In genomic region chr2:80314201-80314600, GRCm38 (mm10) we compare ENCODE assay signal across 24 mouse cellular contexts. TPM values are rescaled to one million over a fixed set of nuclear protein-coding genes. Genes with fewer than 3 reads are reported as not detected.
DNase-seq lines count a peak whose midpoint lies in the region; ATAC-seq and TF ChIP-seq lines count a peak whose summit lies in the region.
"Had no signal": no experiment of that assay in that cellular context is flagged by ENCODE, and none has a peak within 500 bp of the region (broad histone marks: within the 10 kb centered on the region; RNA-seq: fewer than 3 reads in every experiment).

No protein-coding gene starts in this region.

- peaks cover 0 to 22% of the 10 kb centered on the region in 2 experiments; a peak in 3 of 4 replicates for H3K4me1 ChIP-seq in heart, embryonic 14.5 days (ENCODE audit: control insufficient read depth in 2 of 2, insufficient read depth in 2 of 2, low read length in 2 of 2)
- H3K4me1 ChIP-seq in heart, embryonic 11.5 days (ENCODE audit: control insufficient read depth, insufficient read depth, low read length), result no peaks in the 10 kb centered on the region
- peaks cover 18% of the 10 kb centered on the region for H3K4me1 ChIP-seq in liver, embryonic 13.5 days (replicated peaks)
- H3K4me1 ChIP-seq in liver, embryonic 11.5 days (replicated peaks; ENCODE audit: control insufficient read depth, insufficient read depth, low read length), result no peaks in the 10 kb centered on the region
- H3K4me1 ChIP-seq in MEL (ENCODE audit: control insufficient read depth in 1 of 2, insufficient read depth in 2 of 2, low read length in 2 of 2), result peaks cover 9 to 10% of the 10 kb centered on the region in 2 experiments; a peak in 3 of 4 replicates
- H3K4me1 ChIP-seq in forebrain, embryonic 11.5 days (replicated peaks; ENCODE audit: control insufficient read depth, insufficient read depth, low read length), result no peaks in the 10 kb centered on the region

- no peak for DNase-seq in liver, embryonic 13.5 days
- DNase-seq in liver, embryonic 11.5 days (ENCODE audit: low spot score), result no peak
- peak; percentile 54 for DNase-seq in MEL (ENCODE audit: low read depth, low spot score)
- DNase-seq in forebrain, embryonic 11.5 days (ENCODE audit: low spot score), result no peak
- DNase-seq in thymus, postnatal 4 days, result no peak
- DNase-seq: cerebellum, adult 11 months; heart, adult 11 months; heart, postnatal 36 days; kidney, adult 18-20 months; right cerebral cortex, postnatal 4 days; thymus, adult 2 months had no signal

- no peak overlapping the region for H3K9ac ChIP-seq in heart, embryonic 14.5 days (ENCODE audit: low read length)
- no peak overlapping the region for H3K9ac ChIP-seq in heart, embryonic 11.5 days (ENCODE audit: low read depth, low read length)
- no peak overlapping the region for H3K9ac ChIP-seq in liver, embryonic 13.5 days
- H3K9ac ChIP-seq in liver, embryonic 11.5 days (ENCODE audit: low read depth, low read length), result no peak overlapping the region
- H3K9ac ChIP-seq in MEL (ENCODE audit: control insufficient read depth, low read depth, low read length, poor library complexity, severe bottlenecking), result peak overlapping the region; percentile 56
- H3K9ac ChIP-seq in forebrain, embryonic 11.5 days (ENCODE audit: low read length), result no peak overlapping the region

- 0 out of 2 replicates have a peak overlapping the region, but pooled peaks have one; percentile 77 for H3K4me2 ChIP-seq in heart, embryonic 14.5 days (ENCODE audit: low read length)
- H3K4me2 ChIP-seq in heart, embryonic 11.5 days, result no peak overlapping the region
- H3K4me2 ChIP-seq in liver, embryonic 13.5 days, result peak overlapping the region; percentile 10; the same call in 1 of the 2 replicates
- H3K4me2 ChIP-seq in liver, embryonic 11.5 days, result no peak overlapping the region
- H3K4me2 ChIP-seq in forebrain, embryonic 11.5 days (ENCODE audit: low read depth, low read length, severe bottlenecking), result no peak overlapping the region

- H3K27ac ChIP-seq in heart, embryonic 14.5 days (replicated peaks in 1 of 2; ENCODE audit: control insufficient read depth in 1 of 2, insufficient read depth in 1 of 2, low read depth in 2 of 2, low read length in 2 of 2), result no peak overlapping the region
- no peak overlapping the region for H3K27ac ChIP-seq in heart, embryonic 11.5 days (ENCODE audit: low read depth, low read length)
- no peak overlapping the region for H3K27ac ChIP-seq in liver, embryonic 13.5 days
- H3K27ac ChIP-seq in liver, embryonic 11.5 days (ENCODE audit: low read depth, low read length), result no peak overlapping the region
- peak overlapping the region; percentile 96 for H3K27ac ChIP-seq in MEL (ENCODE audit: control insufficient read depth, low read depth, low read length)
- peak overlapping the region; percentile 79 for H3K27ac ChIP-seq in macrophage
- no peak overlapping the region for H3K27ac ChIP-seq in forebrain, embryonic 11.5 days (ENCODE audit: low read depth, low read length)
- H3K27ac ChIP-seq: embryonic facial prominence, embryonic 12.5 days; forebrain, embryonic 13.5 days had no signal

- no peak for TF ChIP-seq CTCF in MEL (IDR thresholded peaks at IDR 0.05 in 2 of 3, conservative IDR thresholded peaks at IDR 0.05 in 1 of 3; ENCODE audit: control insufficient read depth in 1 of 3, insufficient read depth in 1 of 3, low read depth in 2 of 3, low read length in 3 of 3, poor library complexity in 1 of 3, severe bottlenecking in 1 of 3)

- no peak for ATAC-seq in heart, embryonic 14.5 days (ENCODE audit: insufficient number of reproducible peaks, insufficient read depth, low FRiP score, low read depth)
- no peak for ATAC-seq in heart, embryonic 11.5 days (replicated peaks; ENCODE audit: insufficient number of reproducible peaks, low FRiP score, low TSS enrichment)
- ATAC-seq in liver, embryonic 13.5 days (ENCODE audit: low read depth), result no peak
- no peak for ATAC-seq in liver, embryonic 11.5 days (replicated peaks; ENCODE audit: low FRiP score)
- ATAC-seq in forebrain, embryonic 11.5 days (replicated peaks; ENCODE audit: low FRiP score), result no peak

- 54% methylated on average over 1 of the region's 1 CpGs for WGBS in heart, embryonic 14.5 days
- 46% methylated on average over 1 of the region's 1 CpGs for WGBS in heart, embryonic 11.5 days (ENCODE audit: insufficient replicate concordance)
- WGBS in liver, embryonic 13.5 days (ENCODE audit: insufficient replicate concordance), result 45% methylated on average over 1 of the region's 1 CpGs
- WGBS in liver, embryonic 11.5 days, result 66% methylated on average over 1 of the region's 1 CpGs
- 19% methylated on average over 1 of the region's 1 CpGs for WGBS in macrophage (ENCODE audit: missing documents)
- WGBS in forebrain, embryonic 11.5 days, result 69% methylated on average over 1 of the region's 1 CpGs

- H3K27me3 ChIP-seq in heart, embryonic 14.5 days (ENCODE audit: control insufficient read depth, insufficient read depth, low read length), result no peaks in the 10 kb centered on the region
- no peaks in the 10 kb centered on the region for H3K27me3 ChIP-seq in heart, embryonic 11.5 days (ENCODE audit: control insufficient read depth, insufficient read depth, low read length)
- no peaks in the 10 kb centered on the region for H3K27me3 ChIP-seq in liver, embryonic 13.5 days
- H3K27me3 ChIP-seq in liver, embryonic 11.5 days (replicated peaks; ENCODE audit: control insufficient read depth, insufficient read depth, low read length), result no peaks in the 10 kb centered on the region
- no peaks in the 10 kb centered on the region for H3K27me3 ChIP-seq in MEL (ENCODE audit: control insufficient read depth in 1 of 2, insufficient read depth in 2 of 2, low read length in 2 of 2)
- H3K27me3 ChIP-seq in forebrain, embryonic 11.5 days (ENCODE audit: control insufficient read depth, insufficient read depth, low read length), result no peaks in the 10 kb centered on the region
- H3K27me3 ChIP-seq: embryonic facial prominence, embryonic 12.5 days; Patski had no signal

- TF ChIP-seq RAD21 in MEL (IDR thresholded peaks at IDR 0.05; ENCODE audit: low read depth, low read length), result no peak

- peaks cover 15% of the 10 kb centered on the region for H3K36me3 ChIP-seq in heart, embryonic 14.5 days (ENCODE audit: control insufficient read depth, insufficient read depth, low read length)
- H3K36me3 ChIP-seq in heart, embryonic 11.5 days (ENCODE audit: control insufficient read depth, insufficient read depth, low read length), result no peaks in the 10 kb centered on the region
- H3K36me3 ChIP-seq in liver, embryonic 13.5 days, result no peaks in the 10 kb centered on the region
- no peaks in the 10 kb centered on the region for H3K36me3 ChIP-seq in liver, embryonic 11.5 days (ENCODE audit: control insufficient read depth, insufficient read depth, low read length)
- H3K36me3 ChIP-seq in MEL (ENCODE audit: control insufficient read depth in 1 of 2, insufficient read depth in 2 of 2, low read length in 2 of 2) (peaks cover 0 to 41% of the 10 kb centered on the region in 2 experiments; a peak in 2 of 4 replicates), macrophage (ENCODE audit: inconsistent target) (no peaks in the 10 kb centered on the region)
- no peaks in the 10 kb centered on the region for H3K36me3 ChIP-seq in forebrain, embryonic 11.5 days (ENCODE audit: control insufficient read depth, insufficient read depth, low read length)

- H3K9me3 ChIP-seq in heart, embryonic 14.5 days (ENCODE audit: control insufficient read depth, low read length), result no peaks in the 10 kb centered on the region
- H3K9me3 ChIP-seq in heart, embryonic 11.5 days (replicated peaks; ENCODE audit: control insufficient read depth, low read length), result no peaks in the 10 kb centered on the region
- H3K9me3 ChIP-seq in liver, embryonic 13.5 days (replicated peaks), result no peaks in the 10 kb centered on the region
- no peaks in the 10 kb centered on the region for H3K9me3 ChIP-seq in liver, embryonic 11.5 days (ENCODE audit: control insufficient read depth, low read length)
- H3K9me3 ChIP-seq in MEL (replicated peaks; ENCODE audit: insufficient read depth, low read length), result no peaks in the 10 kb centered on the region
- H3K9me3 ChIP-seq in forebrain, embryonic 11.5 days (ENCODE audit: control insufficient read depth, low read length), result no peaks in the 10 kb centered on the region
- H3K9me3 ChIP-seq: embryonic facial prominence, embryonic 12.5 days; forebrain, embryonic 13.5 days; midbrain, embryonic 10.5 days had no signal

- H3K79me2 ChIP-seq in MEL (ENCODE audit: control insufficient read depth, insufficient read depth, low read length, poor library complexity) (peaks cover 14% of the 10 kb centered on the region), macrophage (ENCODE audit: inconsistent target) (peaks cover 8% of the 10 kb centered on the region; the same call in 1 of the 2 replicates)

- TF ChIP-seq POLR2A in MEL (IDR thresholded peaks at IDR 0.05; ENCODE audit: control insufficient read depth in 1 of 2, insufficient read depth in 1 of 2, low read depth in 1 of 2, low read length in 2 of 2, poor library complexity in 1 of 2), result no peak

- no peak overlapping the region for H3K4me3 ChIP-seq in heart, embryonic 14.5 days (ENCODE audit: control insufficient read depth in 1 of 2, insufficient read depth in 1 of 2, low read depth in 1 of 2, low read length in 2 of 2)
- H3K4me3 ChIP-seq in heart, embryonic 11.5 days (ENCODE audit: low read depth, low read length), result no peak overlapping the region
- H3K4me3 ChIP-seq in liver, embryonic 13.5 days (replicated peaks), result no peak overlapping the region
- H3K4me3 ChIP-seq in liver, embryonic 11.5 days (ENCODE audit: low read depth, low read length), result no peak overlapping the region
- H3K4me3 ChIP-seq in MEL (ENCODE audit: control insufficient read depth in 1 of 2, insufficient read depth in 1 of 2, low read depth in 2 of 2, low read length in 2 of 2) (peak overlapping the region; percentile 29 to 44), macrophage (ENCODE audit: inconsistent target) (peak overlapping the region; percentile 40)
- no peak overlapping the region for H3K4me3 ChIP-seq in forebrain, embryonic 11.5 days (ENCODE audit: low read depth, low read length)

- TF ChIP-seq EP300 in MEL (IDR thresholded peaks at IDR 0.05; ENCODE audit: low read depth in 1 of 2, low read length in 2 of 2), result no peak

RNA-seq across cellular contexts. Expression of gene Dnajc10, which starts 1.1 kb away (rescaled TPM):
- polyA plus RNA-seq in heart, embryonic 14.5 days (2014; fragmentation: Nextera tagmentation; extraction: Ambion mirVana), result 56.9 and 57.4 TPM in 2 replicates
- 63.7 and 75.8 TPM in 2 replicates for polyA plus RNA-seq in heart, embryonic 11.5 days (2014; fragmentation: Nextera tagmentation; extraction: Ambion mirVana)
- polyA plus RNA-seq in liver, embryonic 13.5 days (2015; fragmentation: Nextera tagmentation; extraction: Ambion mirVana), result 19.3 and 25.4 TPM in 2 replicates
- 42.6 and 53.1 TPM in 2 replicates for polyA plus RNA-seq in liver, embryonic 11.5 days (2014; fragmentation: Nextera tagmentation; extraction: Ambion mirVana)
- 53.9 and 65.4 TPM in 2 replicates for total RNA-seq in MEL (2012; rRNA removed)
- polyA plus RNA-seq in MEL (2012; ENCODE audit: insufficient read depth in 1 of 2, insufficient read length in 2 of 2, low read depth in 1 of 2, low replicate concordance in 2 of 2, missing spikeins in 1 of 2), result 10 to 100 TPM; 35.9 to 51.8 TPM
- 100 to 1,000 TPM in 1 of 26 experiments, 10 to 100 TPM in 25; 27.2 to 109 (median 57.9) TPM for total RNA-seq in macrophage (2018; cell fraction: chromatin; rRNA removed)
- 10 to 100 TPM; 31.1 to 55.3 (median 41.9) TPM for total RNA-seq in macrophage (2018; cell fraction: cytosol; rRNA removed)
- total RNA-seq in macrophage (2018; cell fraction: nucleus; rRNA removed), result 10 to 100 TPM; 36.9 to 81.8 (median 62.8) TPM
- 29.4 to 43.2 TPM (median 36.8 TPM) in 3 replicates for polyA plus RNA-seq in macrophage (2018)
- polyA plus RNA-seq in forebrain, embryonic 11.5 days (2014; fragmentation: Nextera tagmentation; extraction: Ambion mirVana), result 83.3 and 88.6 TPM in 2 replicates

RNA-seq across cellular contexts. Expression of gene Prdx6b, which starts 21.9 kb away (rescaled TPM):
- polyA plus RNA-seq in heart, embryonic 14.5 days (2014; fragmentation: Nextera tagmentation; extraction: Ambion mirVana), result not detected in 2 replicates
- 0.07 TPM in 1 of 2 replicates, not detected in the other for polyA plus RNA-seq in heart, embryonic 11.5 days (2014; fragmentation: Nextera tagmentation; extraction: Ambion mirVana)
- polyA plus RNA-seq in liver, embryonic 13.5 days (2015; fragmentation: Nextera tagmentation; extraction: Ambion mirVana), result not detected in 2 replicates
- not detected in 2 replicates for polyA plus RNA-seq in liver, embryonic 11.5 days (2014; fragmentation: Nextera tagmentation; extraction: Ambion mirVana)
- not detected in 2 replicates for total RNA-seq in MEL (2012; rRNA removed)
- polyA plus RNA-seq in MEL (2012; ENCODE audit: insufficient read depth in 1 of 2, insufficient read length in 2 of 2, low read depth in 1 of 2, low replicate concordance in 2 of 2, missing spikeins in 1 of 2), result not detected
- total RNA-seq in macrophage (2018; cell fraction: chromatin; rRNA removed), result not detected
- not detected for total RNA-seq in macrophage (2018; cell fraction: cytosol; rRNA removed)
- total RNA-seq in macrophage (2018; cell fraction: nucleus; rRNA removed), result not detected
- not detected in 3 replicates for polyA plus RNA-seq in macrophage (2018)
- not detected in 2 replicates for polyA plus RNA-seq in forebrain, embryonic 11.5 days (2014; fragmentation: Nextera tagmentation; extraction: Ambion mirVana)
- total RNA-seq: heart, postnatal 36 days; left cerebral cortex, adult 18-20 months; monocyte, adult 5-6 weeks had no signal
- polyA plus RNA-seq: embryonic facial prominence, embryonic 12.5 days; forebrain, embryonic 13.5 days; large intestine, adult 2 months; limb, embryonic 11.5 days; lung, embryonic 16.5 days; midbrain, embryonic 10.5 days; neural tube, embryonic 14.5 days; thymus, adult 2 months had no signal

Comparison
In these comparisons a context has a peak if more than half of its experiments do, and no peak if none do; other contexts are left out.
1. H3K4me2 ChIP-seq: peak in heart, embryonic 14.5 days (single experiment) and liver, embryonic 13.5 days (single experiment); none in heart, embryonic 11.5 days (single experiment), liver, embryonic 11.5 days (single experiment) and forebrain, embryonic 11.5 days (single experiment).
2. H3K27ac ChIP-seq: peak in MEL (single experiment) and macrophage (single experiment); none in heart, embryonic 14.5 days (0 of 2), heart, embryonic 11.5 days (single experiment), liver, embryonic 13.5 days (single experiment), liver, embryonic 11.5 days (single experiment) and forebrain, embryonic 11.5 days (single experiment).
3. H3K4me3 ChIP-seq: peak in MEL (2 of 2) and macrophage (single experiment); none in heart, embryonic 14.5 days (0 of 2), heart, embryonic 11.5 days (single experiment), liver, embryonic 13.5 days (single experiment), liver, embryonic 11.5 days (single experiment) and forebrain, embryonic 11.5 days (single experiment).